Mouse (Mus musculus): ENCODE results near the gene Vkorc1. TPM values are rescaled to one million over a fixed set of nuclear protein-coding genes. Genes with fewer than 3 reads are reported as not detected.
A peak's percentile ranks its signal among the peaks of the same experiment; 100 is the strongest.
"Not testable (repeated sequence)": the region's sequence is repeated elsewhere in the genome, so short reads cannot be mapped to it uniquely, and the experiment has no call there.

Gene Vkorc1
- polyA plus RNA-seq, 1 experiment from 2014 or later = 261 TPM

DNA sequence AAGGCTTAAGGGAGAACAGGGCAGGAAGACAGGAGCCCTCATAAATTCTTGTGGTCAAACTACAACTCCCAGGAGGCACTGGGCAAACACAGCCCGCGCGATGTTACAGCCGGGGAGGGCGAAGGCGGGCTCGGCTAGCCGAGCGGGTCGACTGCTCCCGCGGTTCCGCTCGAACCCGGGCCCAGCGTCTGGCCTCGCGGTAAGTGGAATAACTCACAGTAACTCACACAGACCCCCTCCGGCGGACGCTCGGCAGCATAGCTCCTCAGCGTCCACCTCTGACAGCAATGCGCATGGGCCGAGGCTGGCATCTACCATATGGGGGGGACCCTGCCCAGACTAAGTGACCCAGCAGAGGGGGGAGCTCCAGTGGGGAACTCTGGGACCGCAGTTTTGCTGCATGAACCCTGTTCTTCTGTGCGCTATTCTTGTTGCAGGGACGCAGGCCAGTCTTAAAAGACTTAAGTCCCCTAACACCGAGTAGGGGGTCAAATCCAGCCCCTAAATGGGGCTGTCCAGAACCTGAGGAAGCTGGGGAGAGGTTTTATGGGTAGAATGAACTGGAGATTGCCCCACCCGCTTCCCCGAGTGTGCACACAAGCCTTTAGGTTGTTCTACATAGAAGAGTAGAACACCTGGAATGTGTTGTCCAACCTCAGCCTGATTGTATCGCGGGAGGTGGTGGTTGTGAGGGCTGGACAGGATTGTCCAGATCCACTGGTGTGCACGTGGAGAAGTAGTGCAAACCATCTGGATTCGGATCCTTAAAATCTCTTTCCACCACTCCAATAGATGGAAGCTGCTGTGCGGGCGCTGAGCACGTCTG, 8.8 kb upstream of the Vkorc1 start, which contains the start of gene Bckdk:
Bckdk (plus strand) TSS at position 112 of the 826 bp plus-strand sequence.
- H3K9ac ChIP-seq (ENCODE audit: low read depth, low read length) = peak within 1 kb of the TSS; percentile 83
- H3K36me3 ChIP-seq (ENCODE audit: control insufficient read depth, insufficient read depth, low read length) = peaks cover 27% of the 10 kb centered on the region
- 6% methylated on average over 38 of the region's 38 CpGs for whole genome bisulfite sequencing
- H3K27me3 ChIP-seq (replicated peaks; ENCODE audit: control insufficient read depth, insufficient read depth, low read length) = no peaks in the 10 kb centered on the region
- peak within 1 kb of the TSS; percentile 93 for H3K4me2 ChIP-seq (ENCODE audit: low read depth, low read length)
- ATAC-seq = peak; percentile 84
- peaks cover 20% of the 10 kb centered on the region for H3K4me1 ChIP-seq (ENCODE audit: control insufficient read depth, insufficient read depth, low read length)
- peak within 1 kb of the TSS; percentile 77 for H3K4me3 ChIP-seq (ENCODE audit: low read length)
- H3K9me3 ChIP-seq (ENCODE audit: control insufficient read depth, low read length) = no peaks in the 10 kb centered on the region
- H3K27ac ChIP-seq (ENCODE audit: low read length) = peak within 1 kb of the TSS; percentile 77

DNA sequence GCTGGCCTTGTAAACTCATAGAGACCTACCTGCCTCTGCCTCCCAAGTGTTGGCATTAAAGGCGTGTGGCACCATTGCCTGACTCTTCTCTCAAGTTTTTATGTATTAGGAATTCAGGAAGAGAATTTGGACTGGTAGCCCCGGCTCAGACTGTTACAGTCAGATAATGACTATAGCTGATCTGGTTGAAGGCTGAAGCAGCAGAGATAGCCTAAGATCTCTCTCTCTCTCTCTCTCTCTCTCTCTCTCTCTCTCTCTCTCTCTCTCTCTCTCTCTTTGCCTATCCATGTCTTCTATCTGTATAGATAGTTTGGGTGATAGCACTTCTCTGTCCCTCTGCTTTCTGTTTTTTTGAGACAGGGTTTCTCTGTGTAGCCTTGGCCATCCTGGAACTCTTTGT, 6.4 kb upstream of the Vkorc1 start:
- no peak for ATAC-seq
- 87% methylated on average over 2 of the region's 2 CpGs for WGBS
- Histone ChIP-seq H3K36me3 (ENCODE audit: control insufficient read depth, insufficient read depth, low read length) (peaks cover 7% of the 10 kb centered on the region; the same call in 1 of the 2 replicates), H3K4me1 (ENCODE audit: control insufficient read depth, insufficient read depth, low read length) (peaks cover 15% of the 10 kb centered on the region), H3K9ac (ENCODE audit: low read depth, low read length) (no peak overlapping the region), H3K27me3 (replicated peaks; ENCODE audit: control insufficient read depth, insufficient read depth, low read length) (no peaks in the 10 kb centered on the region), H3K9me3 (ENCODE audit: control insufficient read depth, low read length) (no peaks in the 10 kb centered on the region), H3K27ac (ENCODE audit: low read length) (no peak overlapping the region), H3K4me2 (ENCODE audit: low read depth, low read length) (no peak overlapping the region), H3K4me3 (ENCODE audit: low read length) (no peak overlapping the region)

- Histone ChIP-seq H3K27me3 (replicated peaks; ENCODE audit: control insufficient read depth, insufficient read depth, low read length) (no peaks in the 10 kb centered on the region), H3K9me3 (ENCODE audit: control insufficient read depth, low read length) (no peaks in the 10 kb centered on the region), H3K4me1 (ENCODE audit: control insufficient read depth, insufficient read depth, low read length) (peaks cover 8% of the 10 kb centered on the region), H3K36me3 (ENCODE audit: control insufficient read depth, insufficient read depth, low read length) (no peaks in the 10 kb centered on the region), H3K4me3 (ENCODE audit: low read length) (no peak overlapping the region; the same call in 1 of the 2 replicates), H3K27ac (ENCODE audit: low read length) (peak overlapping the region; percentile 96), H3K4me2 (ENCODE audit: low read depth, low read length) (peak overlapping the region; percentile 45; the same call in 1 of the 2 replicates), H3K9ac (ENCODE audit: low read depth, low read length) (0 out of 2 replicates have a peak overlapping the region, but pooled peaks have one; percentile 35)
- WGBS = 34% methylated on average over 7 of the region's 7 CpGs
- peak; percentile 47 for ATAC-seq
Measured at GRCm38 (mm10) chr7:127899997-127900396, 4.6 kb upstream of the Vkorc1 start.

DNA sequence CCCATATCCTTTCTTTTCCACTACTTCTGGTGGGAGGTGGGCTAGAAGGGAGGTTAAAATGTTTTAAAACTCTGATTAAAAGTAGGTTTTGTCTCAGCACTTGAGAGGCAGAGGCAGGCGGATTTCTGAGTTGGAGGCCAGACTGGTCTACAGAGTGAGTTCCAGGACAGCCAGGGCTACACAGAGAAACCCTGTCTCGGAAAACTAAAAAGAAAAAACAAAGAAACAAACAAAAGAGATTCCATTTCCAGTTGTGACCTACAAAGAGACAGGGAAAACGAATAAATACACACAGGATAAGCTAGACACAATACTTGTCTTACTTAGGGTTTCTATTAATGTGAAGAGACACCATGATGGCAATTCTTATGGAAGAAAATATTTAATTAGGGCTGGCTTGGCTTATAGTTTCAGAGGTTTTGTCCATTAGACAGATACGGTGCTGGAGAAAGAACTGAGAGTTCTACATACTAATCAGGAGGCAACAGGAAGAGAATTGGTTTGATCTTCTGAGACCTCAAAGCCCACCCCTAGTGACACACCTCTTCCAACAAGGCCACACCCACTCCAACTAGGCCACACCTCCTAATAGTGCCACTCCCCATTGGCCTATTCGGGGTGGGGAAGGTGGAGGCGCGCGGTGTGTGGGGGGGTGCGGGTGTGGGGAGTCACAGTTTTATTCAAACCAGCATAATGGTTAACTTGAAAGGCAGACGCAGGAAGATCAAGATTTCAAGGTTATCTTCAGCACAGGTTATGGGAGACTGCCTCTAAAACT, 3.0 kb upstream of the Vkorc1 start:
- Histone ChIP-seq H3K4me3 (ENCODE audit: low read length) (no peak overlapping the region), H3K36me3 (ENCODE audit: control insufficient read depth, insufficient read depth, low read length) (no peaks in the 10 kb centered on the region), H3K4me1 (ENCODE audit: control insufficient read depth, insufficient read depth, low read length) (peaks cover 16% of the 10 kb centered on the region), H3K4me2 (ENCODE audit: low read depth, low read length) (no peak overlapping the region), H3K9me3 (ENCODE audit: control insufficient read depth, low read length) (no peaks in the 10 kb centered on the region), H3K27ac (ENCODE audit: low read length) (peak overlapping the region; percentile 96), H3K9ac (ENCODE audit: low read depth, low read length) (no peak overlapping the region), H3K27me3 (replicated peaks; ENCODE audit: control insufficient read depth, insufficient read depth, low read length) (no peaks in the 10 kb centered on the region)
- no peak for ATAC-seq
- 33% methylated on average over 10 of the region's 10 CpGs for WGBS

GRCm38 (mm10) chr7:127897542-127897941, 2.1 kb upstream of the Vkorc1 start:
- Histone ChIP-seq H3K27me3 (replicated peaks; ENCODE audit: control insufficient read depth, insufficient read depth, low read length) (no peaks in the 10 kb centered on the region), H3K4me2 (ENCODE audit: low read depth, low read length) (no peak overlapping the region), H3K36me3 (ENCODE audit: control insufficient read depth, insufficient read depth, low read length) (no peaks in the 10 kb centered on the region), H3K4me1 (ENCODE audit: control insufficient read depth, insufficient read depth, low read length) (peaks cover 16% of the 10 kb centered on the region), H3K9ac (ENCODE audit: low read depth, low read length) (no peak overlapping the region), H3K4me3 (ENCODE audit: low read length) (no peak overlapping the region), H3K27ac (ENCODE audit: low read length) (no peak overlapping the region), H3K9me3 (ENCODE audit: control insufficient read depth, low read length) (no peaks in the 10 kb centered on the region)
- ATAC-seq = no peak
- 79% methylated on average over 7 of the region's 7 CpGs for WGBS

DNA sequence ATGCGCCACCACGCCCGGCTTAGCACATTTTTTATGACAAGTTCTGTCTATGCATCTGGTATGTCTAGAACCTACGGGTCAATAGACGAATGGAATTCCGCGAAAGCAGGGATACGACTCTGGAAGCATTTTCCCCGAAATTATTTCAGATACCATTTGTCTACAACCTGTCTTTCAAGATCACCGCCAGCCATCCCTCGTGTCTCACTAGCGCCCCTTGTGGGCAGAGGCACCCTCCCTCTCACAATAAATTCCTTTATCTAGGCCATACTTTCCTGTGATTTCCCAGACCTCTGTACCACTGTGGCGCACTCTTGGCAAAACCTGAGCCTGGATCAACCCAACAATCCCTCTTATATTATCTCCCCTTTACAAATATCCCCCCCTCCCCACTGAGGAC, 967 bp upstream of the Vkorc1 start:
- Histone ChIP-seq H3K9ac (ENCODE audit: low read depth, low read length) (no peak overlapping the region), H3K36me3 (ENCODE audit: control insufficient read depth, insufficient read depth, low read length) (no peaks in the 10 kb centered on the region), H3K4me3 (ENCODE audit: low read length) (no peak overlapping the region), H3K4me1 (ENCODE audit: control insufficient read depth, insufficient read depth, low read length) (peaks cover 16% of the 10 kb centered on the region), H3K4me2 (ENCODE audit: low read depth, low read length) (no peak overlapping the region), H3K27me3 (replicated peaks; ENCODE audit: control insufficient read depth, insufficient read depth, low read length) (no peaks in the 10 kb centered on the region), H3K9me3 (ENCODE audit: control insufficient read depth, low read length) (no peaks in the 10 kb centered on the region), H3K27ac (ENCODE audit: low read length) (no peak overlapping the region)
- 52% methylated on average over 13 of the region's 13 CpGs for whole genome bisulfite sequencing
- no peak for ATAC-seq

GRCm38 (mm10) chr7:127895891-127896290, 474 bp upstream of the Vkorc1 start:
- Histone ChIP-seq H3K4me3 (ENCODE audit: low read length) (peak overlapping the region; percentile 72; the same call in 1 of the 2 replicates), H3K4me1 (ENCODE audit: control insufficient read depth, insufficient read depth, low read length) (peaks cover 16% of the 10 kb centered on the region), H3K27ac (ENCODE audit: low read length) (0 out of 2 replicates have a peak overlapping the region, but pooled peaks have one; percentile 92), H3K4me2 (ENCODE audit: low read depth, low read length) (peak overlapping the region; percentile 16; the same call in 1 of the 2 replicates)
- H3K27me3 ChIP-seq (replicated peaks; ENCODE audit: control insufficient read depth, insufficient read depth, low read length); H3K9ac ChIP-seq (ENCODE audit: low read depth, low read length); H3K36me3 ChIP-seq (ENCODE audit: control insufficient read depth, insufficient read depth, low read length); H3K9me3 ChIP-seq (ENCODE audit: control insufficient read depth, low read length); ATAC-seq: not testable (repeated sequence)
- WGBS = 61% methylated on average over 7 of the region's 7 CpGs

- Histone ChIP-seq H3K36me3 (ENCODE audit: control insufficient read depth, insufficient read depth, low read length) (no peaks in the 10 kb centered on the region), H3K9me3 (ENCODE audit: control insufficient read depth, low read length) (no peaks in the 10 kb centered on the region), H3K4me3 (ENCODE audit: low read length) (peak overlapping the region; percentile 72), H3K9ac (ENCODE audit: low read depth, low read length) (peak overlapping the region; percentile 79), H3K27ac (ENCODE audit: low read length) (peak overlapping the region; percentile 92), H3K27me3 (replicated peaks; ENCODE audit: control insufficient read depth, insufficient read depth, low read length) (no peaks in the 10 kb centered on the region), H3K4me2 (ENCODE audit: low read depth, low read length) (peak overlapping the region; percentile 86), H3K4me1 (ENCODE audit: control insufficient read depth, insufficient read depth, low read length) (peaks cover 16% of the 10 kb centered on the region)
- 64% methylated on average over 5 of the region's 5 CpGs for WGBS
- ATAC-seq = no peak; the same call in 1 of the 2 replicates
Measured at GRCm38 (mm10) chr7:127894480-127894879, 937 bp downstream of the Vkorc1 start.

GRCm38 (mm10) chr7:127890798-127891197, 4.6 kb downstream of the Vkorc1 start, which contains the start of gene Prss53:
Gene Prss53 (minus strand): TSS chr7:127890970.
- no peak within 1 kb of the TSS; the same call in 1 of the 2 replicates for H3K4me2 ChIP-seq (ENCODE audit: low read depth, low read length)
- peaks cover 10% of the 10 kb centered on the region; the same call in 1 of the 2 replicates for H3K36me3 ChIP-seq (ENCODE audit: control insufficient read depth, insufficient read depth, low read length)
- H3K27me3 ChIP-seq (replicated peaks; ENCODE audit: control insufficient read depth, insufficient read depth, low read length) = no peaks in the 10 kb centered on the region
- no peak within 1 kb of the TSS for H3K4me3 ChIP-seq (ENCODE audit: low read length)
- 0 out of 2 replicates have a peak within 1 kb of the TSS, but pooled peaks have one; percentile 25 for H3K27ac ChIP-seq (ENCODE audit: low read length)
- H3K9ac ChIP-seq (ENCODE audit: low read depth, low read length) = no peak within 1 kb of the TSS
- 35% methylated on average over 4 of the region's 4 CpGs for WGBS
- peaks cover 18% of the 10 kb centered on the region for H3K4me1 ChIP-seq (ENCODE audit: control insufficient read depth, insufficient read depth, low read length)
- no peaks in the 10 kb centered on the region for H3K9me3 ChIP-seq (ENCODE audit: control insufficient read depth, low read length)
- peak; percentile 21 for ATAC-seq
